Mouse (Mus musculus): Measurements from ENCODE around the gene Spocd1. TPM values are rescaled to one million over a fixed set of nuclear protein-coding genes. Genes with fewer than 3 reads are reported as not detected.

The Spocd1 gene
- polyA plus RNA-seq, 1 experiment from 2014 or later: not detected

GRCm38 (mm10) chr4:129994728-129995127, 65.7 kb downstream of the Spocd1 start:
- Histone ChIP-seq H3K4me1 (peaks cover 37% of the 10 kb centered on the region), H3K4me3 (no peak overlapping the region), H3K9me3 (replicated peaks) (no peaks in the 10 kb centered on the region), H3K27ac (peak overlapping the region; percentile 1; the same call in 1 of the 2 replicates), H3K36me3 (ENCODE audit: poor library complexity, severe bottlenecking) (peaks cover 25% of the 10 kb centered on the region), H3K27me3 (no peaks in the 10 kb centered on the region), H3K9ac (no peak overlapping the region), H3K4me2 (no peak overlapping the region)
- ATAC-seq: no peak
- WGBS: 77% methylated on average over 5 of the region's 5 CpGs

GRCm38 (mm10) chr4:129995255-129995654, 66.2 kb downstream of the Spocd1 start:
- no peak overlapping the region for H3K4me2 ChIP-seq
- no peak for ATAC-seq
- H3K27ac ChIP-seq: peak overlapping the region; percentile 1; the same call in 1 of the 2 replicates
- no peaks in the 10 kb centered on the region for H3K9me3 ChIP-seq (replicated peaks)
- H3K27me3 ChIP-seq: no peaks in the 10 kb centered on the region
- peaks cover 25% of the 10 kb centered on the region for H3K36me3 ChIP-seq (ENCODE audit: poor library complexity, severe bottlenecking)
- H3K4me1 ChIP-seq: peaks cover 31% of the 10 kb centered on the region
- H3K9ac ChIP-seq: no peak overlapping the region
- WGBS: 90% methylated on average over 8 of the region's 8 CpGs
- no peak overlapping the region for H3K4me3 ChIP-seq

DNA sequence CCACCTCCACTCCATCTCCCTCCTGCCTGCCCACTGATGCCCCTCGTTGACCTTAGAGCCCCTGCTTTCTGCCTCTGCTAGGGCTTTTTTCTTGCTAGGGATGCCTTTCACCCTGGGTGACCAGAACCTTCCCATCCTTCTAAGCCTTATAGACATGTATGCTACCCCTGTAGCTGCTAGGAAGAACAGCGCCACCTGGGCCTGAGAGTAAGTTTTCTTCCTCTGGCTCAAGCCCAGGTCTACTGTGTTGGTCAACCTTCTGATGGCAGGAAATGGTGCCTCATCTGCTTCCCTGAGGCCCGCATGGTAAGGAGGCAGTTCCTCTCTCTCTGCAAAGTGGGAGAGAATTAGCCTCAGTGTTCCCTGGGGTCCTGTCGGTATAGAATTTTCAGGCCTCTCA, 67.0 kb downstream of the Spocd1 start:
- H3K9ac ChIP-seq: no peak overlapping the region
- peaks cover 25% of the 10 kb centered on the region for H3K36me3 ChIP-seq (ENCODE audit: poor library complexity, severe bottlenecking)
- H3K27ac ChIP-seq: no peak overlapping the region
- 79% methylated on average over 4 of the region's 4 CpGs for WGBS
- no peak overlapping the region for H3K4me3 ChIP-seq
- H3K4me1 ChIP-seq: peaks cover 29% of the 10 kb centered on the region
- no peaks in the 10 kb centered on the region for H3K9me3 ChIP-seq (replicated peaks)
- H3K27me3 ChIP-seq: no peaks in the 10 kb centered on the region
- ATAC-seq: no peak
- no peak overlapping the region for H3K4me2 ChIP-seq

GRCm38 (mm10) chr4:129998124-129998523, 69.1 kb downstream of the Spocd1 start:
- no peak overlapping the region for H3K4me3 ChIP-seq
- H3K27me3 ChIP-seq: no peaks in the 10 kb centered on the region
- peaks cover 13% of the 10 kb centered on the region for H3K36me3 ChIP-seq (ENCODE audit: poor library complexity, severe bottlenecking)
- H3K4me1 ChIP-seq: peaks cover 35% of the 10 kb centered on the region
- H3K9me3 ChIP-seq (replicated peaks): no peaks in the 10 kb centered on the region
- no peak overlapping the region for H3K9ac ChIP-seq
- H3K4me2 ChIP-seq: no peak overlapping the region
- 79% methylated on average over 11 of the region's 11 CpGs for WGBS
- no peak overlapping the region for H3K27ac ChIP-seq
- ATAC-seq: no peak

DNA sequence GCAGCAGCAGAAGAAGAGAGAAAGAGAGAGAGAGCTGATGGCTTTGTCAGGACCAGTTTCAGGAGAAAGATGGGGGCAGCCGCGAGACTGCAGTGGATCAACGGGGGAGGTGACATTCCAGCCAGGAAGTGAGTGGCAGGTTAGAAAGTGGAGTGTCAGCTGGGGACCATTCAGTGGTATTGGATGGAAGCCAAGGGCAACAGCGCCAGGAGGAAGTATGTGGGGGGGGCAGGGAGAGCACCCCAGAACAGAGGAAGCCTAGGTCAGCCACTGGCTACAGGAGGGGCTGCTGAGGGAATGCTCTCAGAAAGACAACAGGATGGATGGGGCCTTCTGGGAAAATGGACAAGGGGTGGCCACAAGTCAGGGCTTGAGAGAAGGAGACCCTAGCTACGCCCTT, 72.7 kb downstream of the Spocd1 start:
- peak; percentile 46 for ATAC-seq
- Histone ChIP-seq H3K4me2 (no peak overlapping the region), H3K27ac (peak overlapping the region; percentile 41), H3K27me3 (no peaks in the 10 kb centered on the region), H3K4me1 (peaks cover 23% of the 10 kb centered on the region), H3K9ac (no peak overlapping the region), H3K4me3 (no peak overlapping the region), H3K9me3 (replicated peaks) (no peaks in the 10 kb centered on the region), H3K36me3 (ENCODE audit: poor library complexity, severe bottlenecking) (no peaks in the 10 kb centered on the region; the same call in 1 of the 2 replicates)
- WGBS: 34% methylated on average over 5 of the region's 5 CpGs

GRCm38 (mm10) chr4:130002157-130002556, 73.1 kb downstream of the Spocd1 start:
- ATAC-seq: peak; percentile 66
- Histone ChIP-seq H3K4me1 (peaks cover 26% of the 10 kb centered on the region), H3K27me3 (no peaks in the 10 kb centered on the region), H3K27ac (peak overlapping the region; percentile 41), H3K9me3 (replicated peaks) (no peaks in the 10 kb centered on the region), H3K36me3 (ENCODE audit: poor library complexity, severe bottlenecking) (no peaks in the 10 kb centered on the region; the same call in 1 of the 2 replicates), H3K4me3 (no peak overlapping the region), H3K4me2 (no peak overlapping the region), H3K9ac (no peak overlapping the region)
- WGBS: 62% methylated on average over 10 of the region's 10 CpGs

GRCm38 (mm10) chr4:130005593-130005992, 76.5 kb downstream of the Spocd1 start:
- no peak for ATAC-seq
- no peak overlapping the region for H3K4me3 ChIP-seq
- H3K9ac ChIP-seq: no peak overlapping the region
- no peaks in the 10 kb centered on the region for H3K27me3 ChIP-seq
- no peak overlapping the region for H3K4me2 ChIP-seq
- peaks cover 23% of the 10 kb centered on the region for H3K4me1 ChIP-seq
- no peak overlapping the region for H3K27ac ChIP-seq
- H3K9me3 ChIP-seq (replicated peaks): no peaks in the 10 kb centered on the region
- peaks cover 16% of the 10 kb centered on the region for H3K36me3 ChIP-seq (ENCODE audit: poor library complexity, severe bottlenecking)
- 67% methylated on average over 9 of the region's 9 CpGs for WGBS

DNA sequence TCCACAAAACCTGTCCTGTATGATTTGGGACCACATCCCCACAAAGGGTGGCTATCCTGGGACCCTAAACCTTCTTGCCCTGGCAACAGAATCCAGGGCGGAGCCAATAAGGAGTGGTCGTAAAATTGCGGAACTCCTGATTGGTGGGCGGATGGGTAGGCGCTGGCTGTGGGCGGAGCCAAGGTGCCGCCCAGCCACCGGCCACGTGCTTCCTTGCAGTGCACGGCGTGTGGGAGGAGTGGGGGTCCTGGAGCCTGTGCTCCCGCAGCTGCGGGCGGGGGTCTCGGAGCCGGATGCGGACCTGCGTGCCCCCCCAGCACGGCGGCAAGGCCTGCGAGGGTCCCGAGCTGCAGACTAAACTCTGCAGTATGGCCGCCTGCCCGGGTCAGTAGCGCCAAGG, 77.5 kb downstream of the Spocd1 start:
- Histone ChIP-seq H3K27ac (no peak overlapping the region), H3K4me2 (peak overlapping the region; percentile 54), H3K36me3 (ENCODE audit: poor library complexity, severe bottlenecking) (peaks cover 25% of the 10 kb centered on the region), H3K4me1 (peaks cover 17% of the 10 kb centered on the region), H3K4me3 (peak overlapping the region; percentile 25), H3K27me3 (no peaks in the 10 kb centered on the region), H3K9ac (peak overlapping the region; percentile 28; the same call in 1 of the 2 replicates), H3K9me3 (replicated peaks) (no peaks in the 10 kb centered on the region)
- whole genome bisulfite sequencing: 27% methylated on average over 24 of the region's 25 CpGs
- ATAC-seq: no peak

Other genes starting within 250 kb of the Spocd1 start
- 15.5 and 21.1 TPM in 2 replicates for gene Tmem39b, start 232.4 kb upstream of the Spocd1 start, polyA plus RNA-seq (2015; fragmentation: Nextera tagmentation; extraction: Ambion mirVana)
- gene Khdrbs1, start 186.9 kb upstream of the Spocd1 start, polyA plus RNA-seq (2015; fragmentation: Nextera tagmentation; extraction: Ambion mirVana): 190 TPM in 2 replicates
- 358 and 389 TPM in 2 replicates for gene Ptp4a2, start 118.0 kb upstream of the Spocd1 start, polyA plus RNA-seq (2015; fragmentation: Nextera tagmentation; extraction: Ambion mirVana)
- gene Adgrb2, start 55.6 kb downstream of the Spocd1 start, polyA plus RNA-seq (2015; fragmentation: Nextera tagmentation; extraction: Ambion mirVana): 6.4 and 8.3 TPM in 2 replicates
- 2.5 and 2.9 TPM in 2 replicates for gene Col16a1, start 118.6 kb downstream of the Spocd1 start, polyA plus RNA-seq (2015; fragmentation: Nextera tagmentation; extraction: Ambion mirVana)
- gene Pef1, start 173.3 kb downstream of the Spocd1 start, polyA plus RNA-seq (2015; fragmentation: Nextera tagmentation; extraction: Ambion mirVana): 68.0 and 68.4 TPM in 2 replicates
- 0.13 TPM in 1 of 2 replicates, not detected in the other for gene Hcrtr1, start 210.1 kb downstream of the Spocd1 start, polyA plus RNA-seq (2015; fragmentation: Nextera tagmentation; extraction: Ambion mirVana)
- 2.6 and 3.1 TPM in 2 replicates for gene Tinagl1, start 245.9 kb downstream of the Spocd1 start, polyA plus RNA-seq (2015; fragmentation: Nextera tagmentation; extraction: Ambion mirVana)

All from forebrain, embryonic 13.5 days (tissue).